Mouse (Mus musculus) 416B (cell line): ENCODE results near the gene A630095N17Rik.

Experiments used
- DNase-seq: peaks from one replicate; pipeline ENCODE4 v3.0.0; 2011; ENCODE audit warnings: low read depth

The A630095N17Rik gene

GRCm38 (mm10) chr1:75213096-75213495 lies 18.8 kb downstream of the A630095N17Rik start:
- peak; percentile 98 for DNase-seq

- DNase-seq, result peak; percentile 67
Measured at GRCm38 (mm10) chr1:75212542-75212941, 19.4 kb downstream of the A630095N17Rik start.

DNA sequence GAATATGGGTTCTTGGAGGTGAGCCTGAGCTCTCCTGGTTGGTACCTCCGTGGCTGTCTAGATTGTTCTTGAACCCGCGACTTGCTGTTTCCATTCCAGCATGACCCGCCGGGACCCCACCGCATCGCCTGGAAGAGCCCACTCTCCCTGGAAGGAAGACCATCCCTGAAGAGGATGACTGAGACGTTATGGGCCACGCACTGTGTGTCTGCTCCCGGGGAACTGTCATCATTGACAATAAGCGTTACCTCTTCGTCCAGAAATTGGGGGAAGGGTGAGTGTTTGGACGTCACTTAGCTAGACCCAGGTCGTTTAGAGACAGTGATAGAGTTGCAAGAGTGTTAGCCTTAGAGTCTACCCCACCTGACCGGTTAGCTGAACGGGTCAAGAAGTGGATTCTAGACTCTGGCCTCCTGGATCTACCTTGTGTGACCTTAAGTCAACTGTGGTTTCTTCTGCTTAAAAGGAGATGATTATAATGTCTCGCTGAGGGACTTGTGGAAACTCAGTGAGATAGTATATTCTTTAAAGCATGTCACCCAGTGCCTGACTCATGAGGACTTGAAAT lies 20.7 kb downstream of the A630095N17Rik start:
- no peak for DNase-seq

- DNase-seq, result peak; percentile 98
Measured at GRCm38 (mm10) chr1:75210136-75211087, 21.5 kb downstream of the A630095N17Rik start, which contains the start of the genes Glb1l and Stk16. Gene Glb1l (minus strand): TSS chr1:75210813. Gene Stk16 (plus strand): TSS chr1:75210838.

DNA sequence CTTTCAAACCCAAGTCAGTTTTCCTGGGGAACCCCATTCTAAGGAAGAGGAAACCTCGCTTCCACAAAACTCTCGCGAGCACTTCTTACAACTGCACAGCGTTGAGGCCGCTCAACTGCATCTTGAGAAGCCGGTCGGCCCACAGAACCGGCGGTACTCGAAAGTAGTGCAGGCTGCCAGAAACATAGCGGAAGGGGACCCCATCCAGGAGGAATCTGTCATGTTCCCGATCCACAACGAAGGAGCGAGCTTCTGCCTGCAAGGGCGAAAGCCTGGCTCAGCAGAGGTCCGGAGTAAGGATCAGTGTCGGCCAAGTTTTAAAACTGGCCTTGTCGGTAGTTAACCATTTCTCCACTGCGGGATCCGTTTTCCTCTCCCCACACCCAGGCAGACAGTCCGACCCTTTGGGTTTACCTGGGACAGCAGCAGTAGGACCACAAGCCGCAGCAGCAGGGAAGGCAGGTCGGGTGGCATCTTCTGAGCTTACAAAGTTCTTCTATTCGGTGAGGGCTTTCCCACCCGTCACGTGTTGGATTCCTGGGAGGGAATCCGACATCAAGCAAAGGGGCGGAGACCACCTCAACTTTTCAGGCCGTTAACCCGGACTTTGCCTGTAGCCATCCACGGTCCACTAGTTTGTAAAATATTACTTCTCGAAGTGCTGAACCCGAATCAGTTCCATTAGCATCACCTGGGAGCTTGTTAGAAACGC lies 22.8 kb downstream of the A630095N17Rik start:
- DNase-seq, result peak; percentile 90

DNA sequence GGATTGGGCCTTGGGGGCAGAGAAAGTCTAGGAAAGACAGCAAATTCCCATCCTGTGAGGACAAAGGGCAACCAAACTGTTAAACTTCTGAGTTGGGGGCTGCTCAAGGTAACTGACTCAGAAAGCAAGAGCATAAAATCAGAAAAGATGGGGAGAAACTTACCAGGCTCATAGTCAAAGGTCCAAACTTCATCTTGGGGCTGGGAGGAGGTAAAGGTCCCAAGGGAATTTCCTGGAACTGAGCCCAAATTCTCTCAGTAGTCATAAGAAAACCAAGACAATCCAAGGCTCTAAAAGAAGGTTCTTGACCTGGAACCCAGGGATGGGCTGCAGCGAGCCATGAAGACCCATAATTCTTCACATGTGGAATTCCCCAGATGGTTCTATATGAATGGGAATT lies 30.7 kb downstream of the A630095N17Rik start:
- no peak for DNase-seq

DNA sequence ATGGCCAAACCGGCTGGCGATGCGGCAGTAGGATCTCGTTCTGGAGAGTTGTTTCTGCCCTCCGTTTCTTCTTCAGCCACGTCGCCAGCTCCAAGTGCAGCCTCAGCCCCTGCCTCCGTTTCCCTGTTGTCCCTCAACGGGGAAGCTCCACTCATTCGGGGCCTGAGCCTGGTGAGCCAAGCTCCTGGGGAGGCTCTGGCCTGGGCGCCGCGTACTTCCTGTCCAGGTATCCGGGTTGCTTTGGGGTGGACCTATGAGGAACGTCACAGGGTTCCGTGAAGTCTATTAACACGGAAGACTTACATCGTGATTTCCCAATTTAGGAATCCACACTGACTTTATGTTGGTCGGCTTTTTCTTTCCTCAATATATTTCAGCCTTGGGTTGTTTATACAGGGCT lies 39.5 kb downstream of the A630095N17Rik start:
- peak; percentile 90 for DNase-seq

GRCm38 (mm10) chr1:75191622-75192402 lies 40.1 kb downstream of the A630095N17Rik start, which contains the start of the genes Ankzf1 and Atg9a:
Gene Ankzf1 (plus strand): TSS chr1:75192151.
Gene Atg9a (minus strand): TSS chr1:75192196.
- DNase-seq, result peak; percentile 99

DNA sequence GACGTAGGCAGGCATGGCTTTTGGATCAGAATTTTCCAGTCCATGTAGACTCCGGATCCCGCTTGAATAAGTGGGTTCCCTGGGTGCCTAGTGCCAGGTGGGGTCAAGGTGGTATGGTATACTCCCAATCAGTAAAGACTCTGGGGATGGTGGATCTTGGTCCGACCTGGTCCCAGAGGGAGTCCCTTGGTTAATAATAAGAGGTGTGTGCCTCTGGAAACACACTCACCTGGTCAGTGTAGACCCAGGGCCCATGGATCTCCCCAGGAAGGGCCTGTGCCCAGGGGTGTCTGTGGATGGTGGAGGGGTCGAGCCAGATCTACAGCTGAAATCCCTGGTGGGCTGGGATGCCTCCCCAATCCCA lies 40.7 kb downstream of the A630095N17Rik start:
- DNase-seq, result no peak

DNA sequence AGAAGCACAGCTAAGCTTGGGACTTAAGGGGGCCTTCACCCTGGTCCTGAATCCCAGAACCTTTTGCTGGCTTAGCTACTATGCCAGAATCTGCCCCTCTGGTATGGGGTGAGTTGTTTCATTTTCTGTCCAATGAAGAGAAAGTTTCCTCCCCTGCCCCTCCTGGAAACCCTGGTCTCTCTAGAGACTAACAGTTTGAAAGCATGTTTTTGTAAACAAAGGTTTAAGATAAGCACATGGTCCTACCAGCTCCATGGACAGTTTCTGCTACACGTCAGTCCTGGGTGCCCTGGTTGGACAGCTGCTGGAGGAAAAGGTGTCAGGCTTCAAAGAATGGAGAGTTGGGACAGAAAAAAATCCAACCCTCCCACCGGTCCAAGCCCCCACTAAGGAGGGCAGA lies 41.3 kb downstream of the A630095N17Rik start:
- DNase-seq, result peak; percentile 19

- DNase-seq, result peak; percentile 99
Measured at GRCm38 (mm10) chr1:75187914-75188483, 43.9 kb downstream of the A630095N17Rik start.

- peak; percentile 91 for DNase-seq
Measured at GRCm38 (mm10) chr1:75187126-75187525, 44.8 kb downstream of the A630095N17Rik start.

DNA sequence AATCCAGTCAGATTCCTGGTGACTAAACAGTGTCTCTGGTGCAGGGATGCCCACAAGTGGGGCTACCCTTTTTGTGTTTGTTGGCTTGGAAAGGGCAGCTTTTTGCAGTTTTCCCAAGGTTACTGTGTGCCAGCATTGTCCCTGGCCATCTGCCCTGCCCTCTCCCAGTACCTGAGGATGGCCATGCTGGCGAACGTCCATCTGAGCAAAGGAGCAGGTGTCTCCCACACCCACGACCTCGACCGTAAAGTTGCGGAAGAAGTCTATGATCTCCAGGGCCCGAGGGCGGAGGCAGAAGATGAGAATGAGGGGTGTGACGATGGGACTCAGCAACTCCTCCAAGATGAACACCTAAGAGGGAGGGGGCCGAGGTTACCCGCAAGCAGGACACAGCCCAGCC lies 46.4 kb downstream of the A630095N17Rik start:
- DNase-seq, result no peak

DNA sequence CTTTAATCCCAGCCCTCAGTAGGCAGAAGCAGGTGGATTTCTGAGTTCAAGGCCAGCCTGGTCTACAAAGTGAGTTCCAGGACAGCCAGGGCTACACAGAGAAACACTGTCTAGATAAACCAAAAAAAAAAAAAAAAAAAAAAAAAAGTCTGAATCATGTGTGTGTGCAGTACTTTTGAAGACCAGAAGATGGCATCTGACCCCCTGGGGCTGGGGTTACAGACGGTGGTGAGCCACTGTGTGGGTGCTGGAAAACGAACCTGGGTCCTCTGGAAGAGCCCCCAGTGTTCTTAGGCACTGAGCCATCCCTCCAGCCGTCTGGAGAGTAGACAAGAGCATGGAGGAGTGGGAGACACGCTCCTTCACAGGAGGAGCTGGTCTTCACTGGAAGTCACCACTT lies 49.7 kb downstream of the A630095N17Rik start:
- DNase-seq, result peak; percentile 17

GRCm38 (mm10) chr1:75181377-75181870 lies 50.5 kb downstream of the A630095N17Rik start:
- DNase-seq, result no peak

DNA sequence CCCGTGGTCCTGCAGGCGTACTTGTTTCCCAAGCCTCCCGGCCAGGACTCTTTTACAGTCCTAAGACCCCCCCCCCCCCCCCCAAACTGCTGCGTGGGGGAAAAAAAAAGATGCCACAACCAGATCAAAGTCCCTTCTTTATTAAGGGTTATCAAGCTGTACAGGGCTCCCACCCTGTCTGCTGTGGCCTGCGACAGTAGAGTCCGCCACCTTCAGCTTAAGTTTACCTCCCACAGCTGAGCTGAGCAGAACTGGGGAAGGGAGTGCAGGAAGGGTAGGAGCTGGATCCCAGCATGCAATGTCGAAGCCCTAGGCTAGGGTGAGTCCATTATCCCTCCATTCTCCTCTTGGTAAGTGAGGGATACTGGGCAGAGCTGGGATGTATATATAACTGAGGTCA lies 51.2 kb downstream of the A630095N17Rik start:
- no peak for DNase-seq

DNA sequence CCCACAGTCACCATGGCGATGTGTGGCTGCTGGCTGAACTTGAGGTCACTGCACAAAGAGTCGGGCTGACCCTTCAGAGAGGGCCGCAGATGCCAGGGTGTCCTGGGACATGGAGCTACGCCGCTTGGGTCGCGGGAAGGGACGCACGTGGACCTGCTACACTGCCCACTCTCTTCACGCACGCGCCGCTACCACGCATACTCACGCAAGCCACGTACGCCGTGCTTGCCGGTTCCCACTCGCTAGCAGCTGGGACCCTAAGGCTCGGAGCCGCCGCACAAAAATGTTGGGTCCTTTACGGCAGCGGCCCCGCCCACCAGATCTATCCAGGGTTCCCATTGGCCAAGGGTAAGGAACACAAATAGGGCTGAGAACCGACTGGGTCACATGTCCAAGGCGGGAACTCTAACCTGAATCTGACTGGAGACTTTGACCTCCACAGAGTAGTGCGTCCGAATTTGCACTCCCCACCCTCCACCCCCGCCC lies 51.8 kb downstream of the A630095N17Rik start, which contains the start of gene Abcb6:
Gene Abcb6 (minus strand): TSS at position 288 of the 486 bp plus-strand sequence.
- DNase-seq, result peak; percentile 92

DNA sequence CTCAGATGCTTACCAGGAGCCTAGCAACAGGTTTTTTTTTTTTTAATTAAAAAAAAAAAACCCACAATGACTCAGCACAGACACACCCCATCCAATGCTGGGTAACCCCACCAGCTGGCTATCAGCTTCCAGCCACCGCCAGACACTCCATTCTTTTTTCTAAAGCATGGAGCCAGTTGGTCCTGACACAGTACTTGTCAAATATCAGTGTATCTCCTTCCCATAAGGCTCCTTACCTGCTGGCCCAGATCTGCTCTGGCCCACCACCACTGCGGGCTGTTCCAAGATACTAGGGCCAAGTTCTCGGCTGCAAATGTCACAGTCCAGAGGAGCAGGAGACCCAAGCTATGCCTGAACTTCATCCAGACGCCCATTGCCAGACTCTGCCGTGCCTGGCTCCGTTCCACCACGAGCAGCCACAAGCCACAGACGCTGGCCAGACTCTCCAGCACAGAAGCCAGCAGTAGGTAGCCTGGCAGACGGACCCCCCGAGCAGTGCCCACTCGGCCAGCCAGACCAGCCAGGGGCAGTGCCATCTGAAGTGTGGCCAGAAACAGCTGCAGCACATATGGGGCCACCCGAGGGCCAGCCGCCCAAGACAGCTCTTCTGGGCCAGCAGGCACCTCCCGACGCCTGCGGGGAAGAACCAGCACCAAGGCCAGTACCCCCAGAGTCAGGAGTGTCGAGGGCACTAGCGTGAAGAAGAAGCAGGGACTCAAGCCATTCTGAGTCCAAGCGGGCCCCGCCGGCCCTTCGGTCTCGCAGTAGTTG lies 52.4 kb downstream of the A630095N17Rik start:
- DNase-seq, result peak; percentile 91
